ENCODE assay signal across 26 mouse cellular contexts in genomic region chr16:77279916-77280315, GRCm38 (mm10).
DNase-seq lines count a peak whose midpoint lies in the region; ATAC-seq and TF ChIP-seq lines count a peak whose summit lies in the region.
"Had no signal": no experiment of that assay in that cellular context is flagged by ENCODE, and none has a peak within 500 bp of the region (broad histone marks: within the 10 kb centered on the region; RNA-seq: fewer than 3 reads in every experiment).

No protein-coding gene starts in this region.

- intact Hi-C loops in gastrocnemius, adult 2 months (cut with DNase I): no loop called here

- H3K4me1 ChIP-seq in embryonic facial prominence, embryonic 10.5 days: peaks cover 11% of the 10 kb centered on the region
- peaks cover 10% of the 10 kb centered on the region for H3K4me1 ChIP-seq in embryonic facial prominence, embryonic 13.5 days
- peaks cover 14% of the 10 kb centered on the region; the same call in 1 of the 2 replicates for H3K4me1 ChIP-seq in limb, embryonic 10.5 days
- peaks cover 17% of the 10 kb centered on the region for H3K4me1 ChIP-seq in limb, embryonic 13.5 days
- peaks cover 7% of the 10 kb centered on the region; the same call in 1 of the 2 replicates for H3K4me1 ChIP-seq in forebrain, embryonic 12.5 days
- H3K4me1 ChIP-seq: heart, embryonic 12.5 days; heart, embryonic 15.5 days had no signal

- H3K4me2 ChIP-seq in embryonic facial prominence, embryonic 13.5 days: no peak overlapping the region
- H3K4me2 ChIP-seq in limb, embryonic 13.5 days (replicated peaks): no peak overlapping the region
- H3K4me2 ChIP-seq in forebrain, embryonic 12.5 days: no peak overlapping the region
- H3K4me2 ChIP-seq: heart, embryonic 12.5 days; heart, embryonic 15.5 days; hindbrain, embryonic 14.5 days had no signal

- H3K9ac ChIP-seq in embryonic facial prominence, embryonic 13.5 days: no peak overlapping the region
- no peak overlapping the region for H3K9ac ChIP-seq in limb, embryonic 13.5 days
- H3K9ac ChIP-seq in forebrain, embryonic 12.5 days: no peak overlapping the region
- H3K9ac ChIP-seq: forebrain, postnatal 0 days; heart, embryonic 12.5 days; heart, embryonic 15.5 days; hindbrain, embryonic 14.5 days had no signal

- peak overlapping the region; percentile 44; the same call in 1 of the 2 replicates for H3K27ac ChIP-seq in embryonic facial prominence, embryonic 10.5 days (replicated peaks)
- peak overlapping the region; percentile 44 for H3K27ac ChIP-seq in embryonic facial prominence, embryonic 13.5 days
- H3K27ac ChIP-seq in limb, embryonic 10.5 days: peak overlapping the region; percentile 42; the same call in 1 of the 2 replicates
- H3K27ac ChIP-seq in limb, embryonic 13.5 days: no peak overlapping the region
- no peak overlapping the region for H3K27ac ChIP-seq in gastrocnemius, adult 2 months
- no peak overlapping the region for H3K27ac ChIP-seq in forebrain, embryonic 12.5 days
- H3K27ac ChIP-seq: forebrain, embryonic 10.5 days; heart, embryonic 15.5 days; hindbrain, embryonic 14.5 days; hindbrain, postnatal 0 days had no signal

- no peak for TF ChIP-seq CTCF in gastrocnemius, adult 2 months (IDR thresholded peaks at IDR 0.05)

- DNase-seq in embryonic facial prominence, embryonic 10.5 days (ENCODE audit: low spot score): peak; percentile 14
- DNase-seq in limb, embryonic 10.5 days (ENCODE audit: low spot score): no peak
- no peak for DNase-seq in adrenal gland, postnatal 25 days
- DNase-seq in gastrocnemius, adult 2 months: no peak
- DNase-seq: adrenal gland, postnatal 10 days; cerebellum, adult 11 months; cerebellum, adult 2 months; cerebellum, adult 9-11 months; cerebellum, postnatal 25 days; forebrain, postnatal 0 days; gastrocnemius, postnatal 25 days; heart, adult 18-20 months; heart, postnatal 14 days; heart, postnatal 4 days had no signal

- peak; percentile 74 for ATAC-seq in embryonic facial prominence, embryonic 13.5 days (ENCODE audit: insufficient number of reproducible peaks, insufficient read depth, low FRiP score, low TSS enrichment, low read depth)
- ATAC-seq in limb, embryonic 13.5 days (ENCODE audit: low FRiP score, low read depth): peak; percentile 68
- ATAC-seq in forebrain, embryonic 12.5 days (ENCODE audit: low FRiP score): no peak
- ATAC-seq: forebrain, embryonic 14.5 days; forebrain, postnatal 0 days; hindbrain, postnatal 0 days; Patski had no signal

- no peak overlapping the region for H3K4me3 ChIP-seq in embryonic facial prominence, embryonic 10.5 days
- H3K4me3 ChIP-seq in embryonic facial prominence, embryonic 13.5 days: no peak overlapping the region
- no peak overlapping the region for H3K4me3 ChIP-seq in limb, embryonic 10.5 days
- H3K4me3 ChIP-seq in limb, embryonic 13.5 days: no peak overlapping the region
- H3K4me3 ChIP-seq in gastrocnemius, adult 2 months: no peak overlapping the region
- no peak overlapping the region for H3K4me3 ChIP-seq in forebrain, embryonic 12.5 days (replicated peaks)
- H3K4me3 ChIP-seq: forebrain, embryonic 10.5 days; heart, embryonic 12.5 days; heart, embryonic 15.5 days had no signal

- no peaks in the 10 kb centered on the region for H3K36me3 ChIP-seq in embryonic facial prominence, embryonic 10.5 days (replicated peaks)
- no peaks in the 10 kb centered on the region for H3K36me3 ChIP-seq in embryonic facial prominence, embryonic 13.5 days
- H3K36me3 ChIP-seq in limb, embryonic 10.5 days: no peaks in the 10 kb centered on the region
- H3K36me3 ChIP-seq in limb, embryonic 13.5 days: no peaks in the 10 kb centered on the region
- H3K36me3 ChIP-seq in forebrain, embryonic 12.5 days (replicated peaks): no peaks in the 10 kb centered on the region
- H3K36me3 ChIP-seq: forebrain, embryonic 10.5 days; G1E; heart, embryonic 12.5 days; heart, embryonic 15.5 days had no signal

- WGBS in embryonic facial prominence, embryonic 10.5 days: 53% methylated on average over 4 of the region's 4 CpGs
- 22% methylated on average over 4 of the region's 4 CpGs for WGBS in embryonic facial prominence, embryonic 13.5 days
- 59% methylated on average over 4 of the region's 4 CpGs for WGBS in limb, embryonic 10.5 days
- WGBS in limb, embryonic 13.5 days: 30% methylated on average over 4 of the region's 4 CpGs
- WGBS in forebrain, embryonic 12.5 days: 78% methylated on average over 4 of the region's 4 CpGs

- H3K9me3 ChIP-seq in embryonic facial prominence, embryonic 10.5 days: no peaks in the 10 kb centered on the region
- no peaks in the 10 kb centered on the region for H3K9me3 ChIP-seq in embryonic facial prominence, embryonic 13.5 days
- H3K9me3 ChIP-seq in limb, embryonic 10.5 days (replicated peaks): no peaks in the 10 kb centered on the region
- no peaks in the 10 kb centered on the region for H3K9me3 ChIP-seq in limb, embryonic 13.5 days
- H3K9me3 ChIP-seq in forebrain, embryonic 12.5 days: no peaks in the 10 kb centered on the region
- H3K9me3 ChIP-seq: forebrain, embryonic 10.5 days; G1E; heart, embryonic 12.5 days; heart, embryonic 15.5 days had no signal

- no peaks in the 10 kb centered on the region for H3K27me3 ChIP-seq in embryonic facial prominence, embryonic 10.5 days (replicated peaks; ENCODE audit: low read depth, poor library complexity, severe bottlenecking)
- no peaks in the 10 kb centered on the region for H3K27me3 ChIP-seq in embryonic facial prominence, embryonic 13.5 days
- no peaks in the 10 kb centered on the region for H3K27me3 ChIP-seq in limb, embryonic 10.5 days (ENCODE audit: low read depth, poor library complexity, severe bottlenecking)
- H3K27me3 ChIP-seq in limb, embryonic 13.5 days: no peaks in the 10 kb centered on the region
- H3K27me3 ChIP-seq in forebrain, embryonic 12.5 days: no peaks in the 10 kb centered on the region
- H3K27me3 ChIP-seq: CH12.LX; heart, embryonic 12.5 days; heart, embryonic 15.5 days; Patski had no signal

Comparison
In these comparisons a context has a peak if more than half of its experiments do, and no peak if none do; other contexts are left out.
1. H3K27ac ChIP-seq: peak in embryonic facial prominence, embryonic 10.5 days (single experiment), embryonic facial prominence, embryonic 13.5 days (single experiment) and limb, embryonic 10.5 days (single experiment); none in limb, embryonic 13.5 days (single experiment), gastrocnemius, adult 2 months (single experiment) and forebrain, embryonic 12.5 days (single experiment).